Mouse (Mus musculus): Measurements from ENCODE around the gene Il12rb1.

GRCm38 (mm10) chr8:70786291-70787050, 21.8 kb upstream of the Il12rb1 start:
- TF ChIP-seq CTCF (IDR thresholded peaks at IDR 0.05; ENCODE audit: low read depth, low read length) (no peak), POLR2A (IDR thresholded peaks at IDR 0.05; ENCODE audit: borderline replicate concordance, low read depth, low read length) (no peak)
